In genomic region chr2:94764451-94764850, GRCm38 (mm10) we compare ENCODE assay signal across 15 mouse cellular contexts.
DNase-seq lines count a peak whose midpoint lies in the region; ATAC-seq and TF ChIP-seq lines count a peak whose summit lies in the region.
"Had no signal": no experiment of that assay in that cellular context is flagged by ENCODE, and none has a peak within 500 bp of the region (broad histone marks: within the 10 kb centered on the region; RNA-seq: fewer than 3 reads in every experiment).

No protein-coding gene starts in this region.

- no peak overlapping the region; the same call in 1 of the 2 replicates for H3K27ac ChIP-seq in ES-E14 (ENCODE audit: insufficient read depth, low read depth, low read length, poor library complexity, severe bottlenecking)
- no peak overlapping the region for H3K27ac ChIP-seq in forebrain, embryonic 14.5 days (ENCODE audit: low read depth, low read length)
- no peak overlapping the region for H3K27ac ChIP-seq in hindbrain, postnatal 0 days
- H3K27ac ChIP-seq: embryonic facial prominence, embryonic 13.5 days; liver, embryonic 12.5 days had no signal

- in situ Hi-C loops in ES-E14 (cut with MboI; ENCODE audit: low sequenced_read_pairs in 2 of 2, unreplicated experiment in 2 of 2) = no loop called here

- no peaks in the 10 kb centered on the region for H3K9me3 ChIP-seq in ES-E14 (ENCODE audit: control insufficient read depth, insufficient read depth, low read depth, low read length)
- H3K9me3 ChIP-seq in forebrain, embryonic 14.5 days (replicated peaks; ENCODE audit: control insufficient read depth, low read length) = no peaks in the 10 kb centered on the region
- no peaks in the 10 kb centered on the region for H3K9me3 ChIP-seq in hindbrain, postnatal 0 days (ENCODE audit: low read length)
- H3K9me3 ChIP-seq: embryonic facial prominence, embryonic 13.5 days; liver, embryonic 12.5 days had no signal

- no peak overlapping the region for H3K4me3 ChIP-seq in ES-E14 (ENCODE audit: insufficient read depth in 1 of 2, low read depth in 1 of 2, low read length in 2 of 2, poor library complexity in 1 of 2, severe bottlenecking in 1 of 2)
- H3K4me3 ChIP-seq in forebrain, embryonic 14.5 days (ENCODE audit: low read depth, low read length) = no peak overlapping the region
- H3K4me3 ChIP-seq in hindbrain, postnatal 0 days (ENCODE audit: low read length) = no peak overlapping the region
- H3K4me3 ChIP-seq: embryonic facial prominence, embryonic 13.5 days; liver, embryonic 12.5 days had no signal

- no peaks in the 10 kb centered on the region for H3K36me3 ChIP-seq in ES-E14 (ENCODE audit: control insufficient read depth, insufficient read depth, low read length, poor library complexity, severe bottlenecking)
- H3K36me3 ChIP-seq in forebrain, embryonic 14.5 days (ENCODE audit: control insufficient read depth, insufficient read depth, low read length) = no peaks in the 10 kb centered on the region
- no peaks in the 10 kb centered on the region for H3K36me3 ChIP-seq in hindbrain, postnatal 0 days (ENCODE audit: insufficient read depth, low read length)
- H3K36me3 ChIP-seq: embryonic facial prominence, embryonic 13.5 days; liver, embryonic 12.5 days had no signal

- WGBS in forebrain, embryonic 14.5 days = 1% methylated on average over 3 of the region's 3 CpGs
- WGBS in hindbrain, postnatal 0 days = 5% methylated on average over 3 of the region's 3 CpGs

- peak; percentile 38 for TF ChIP-seq CTCF in hindbrain, postnatal 0 days (IDR thresholded peaks at IDR 0.05; ENCODE audit: low read depth)

- intact Hi-C loops in heart, postnatal 10 days (cut with DNase I) = no loop called here

- ATAC-seq in forebrain, embryonic 14.5 days = peak; percentile 70
- 0 out of 2 replicates have a peak, but pooled peaks have one; percentile 29 for ATAC-seq in hindbrain, postnatal 0 days
- no peak for ATAC-seq in frontal cortex, adult (ENCODE audit: low TSS enrichment)
- ATAC-seq: liver, embryonic 12.5 days had no signal

- peaks cover 0 to 3% of the 10 kb centered on the region in 2 experiments; a peak in 1 of 4 replicates for H3K4me1 ChIP-seq in ES-E14 (ENCODE audit: control insufficient read depth in 2 of 2, insufficient read depth in 2 of 2, low read length in 2 of 2, poor library complexity in 1 of 2)
- H3K4me1 ChIP-seq in forebrain, embryonic 14.5 days (ENCODE audit: control insufficient read depth, insufficient read depth, low read length) = peaks cover 10% of the 10 kb centered on the region
- peaks cover 4% of the 10 kb centered on the region; the same call in 1 of the 2 replicates for H3K4me1 ChIP-seq in hindbrain, postnatal 0 days (ENCODE audit: insufficient read depth, low read length)
- H3K4me1 ChIP-seq: liver, embryonic 12.5 days had no signal

- no peak overlapping the region for H3K4me2 ChIP-seq in forebrain, embryonic 14.5 days (ENCODE audit: low read length)
- 0 out of 2 replicates have a peak overlapping the region, but pooled peaks have one; percentile 3 for H3K4me2 ChIP-seq in hindbrain, postnatal 0 days (ENCODE audit: low read depth, low read length)
- H3K4me2 ChIP-seq: embryonic facial prominence, embryonic 13.5 days; liver, embryonic 12.5 days had no signal

- H3K9ac ChIP-seq in ES-E14 (ENCODE audit: insufficient read depth, low read depth, low read length, poor library complexity, severe bottlenecking) = no peak overlapping the region
- H3K9ac ChIP-seq in forebrain, embryonic 14.5 days (ENCODE audit: low read length) = no peak overlapping the region
- H3K9ac ChIP-seq in hindbrain, postnatal 0 days (replicated peaks; ENCODE audit: low read length) = no peak overlapping the region
- H3K9ac ChIP-seq: embryonic facial prominence, embryonic 13.5 days; liver, embryonic 12.5 days had no signal

- DNase-seq in ES-CJ7 (ENCODE audit: low read depth, low spot score) (peak; percentile 71), ES-E14 (ENCODE audit: low read depth, low spot score) (peak; percentile 19)
- DNase-seq in forebrain, embryonic 14.5 days (ENCODE audit: low spot score) = peak; percentile 50
- peak; percentile 45 for DNase-seq in hindbrain, postnatal 0 days (ENCODE audit: low spot score)
- no peak for DNase-seq in heart, postnatal 10 days
- DNase-seq in adrenal gland, postnatal 36 days = no peak
- DNase-seq: adrenal gland, postnatal 14 days; cerebellum, postnatal 14 days; left cerebral cortex, postnatal 4 days; right cerebral cortex, postnatal 14 days; thymus, adult 18-20 months had no signal

- no peaks in the 10 kb centered on the region for H3K27me3 ChIP-seq in forebrain, embryonic 14.5 days (replicated peaks; ENCODE audit: control insufficient read depth, insufficient read depth, low read length)
- H3K27me3 ChIP-seq in hindbrain, postnatal 0 days (ENCODE audit: insufficient read depth, low read length) = no peaks in the 10 kb centered on the region
- H3K27me3 ChIP-seq: CH12.LX; embryonic facial prominence, embryonic 13.5 days; liver, embryonic 12.5 days had no signal

TF ChIP-seq in ES-E14, 5 proteins besides CTCF, POLR2A, EP300 and RAD21:
- no peak for TF ChIP-seq HCFC1 (IDR thresholded peaks at IDR 0.05; ENCODE audit: borderline replicate concordance, insufficient read depth, low read length)
- no peak for TF ChIP-seq MAFK (IDR thresholded peaks at IDR 0.05; ENCODE audit: insufficient read depth, low read depth, low read length)
- TF ChIP-seq CHD2 (IDR thresholded peaks at IDR 0.05; ENCODE audit: low read depth, low read length) = no peak
- no peak for TF ChIP-seq ZC3H11A (IDR thresholded peaks at IDR 0.05; ENCODE audit: borderline replicate concordance, low read depth, low read length)
- no peak for TF ChIP-seq ZNF384 (IDR thresholded peaks at IDR 0.05; ENCODE audit: low read depth, low read length)

Comparison
In these comparisons a context has a peak if more than half of its experiments do, and no peak if none do; other contexts are left out.
1. DNase-seq: peak in ES-CJ7 (single experiment), ES-E14 (single experiment), forebrain, embryonic 14.5 days (single experiment) and hindbrain, postnatal 0 days (single experiment); none in heart, postnatal 10 days (0 of 2) and adrenal gland, postnatal 36 days (0 of 2).